Mouse (Mus musculus): Measurements from ENCODE around the gene Arf6. TPM values are rescaled to one million over a fixed set of nuclear protein-coding genes. Genes with fewer than 3 reads are reported as not detected.

The Arf6 gene
- polyA plus RNA-seq, 1 experiment = 78.0 TPM

GRCm38 (mm10) chr12:69363899-69364762, 7.8 kb upstream of the Arf6 start:
- peak overlapping the region; percentile 57 for H3K27ac ChIP-seq (ENCODE audit: insufficient read depth, low read length)
- peak; percentile 59 for TF ChIP-seq EP300 (IDR thresholded peaks at IDR 0.05; ENCODE audit: insufficient read depth, low read depth, low read length)
- no peak for TF ChIP-seq CTCF (IDR thresholded peaks at IDR 0.05; ENCODE audit: low read depth, low read length)
- TF ChIP-seq POLR2A (IDR thresholded peaks at IDR 0.05; ENCODE audit: insufficient read depth, low read length) = peak; percentile 70

GRCm38 (mm10) chr12:69365757-69366156, 6.2 kb upstream of the Arf6 start:
- Histone ChIP-seq H3K9me3 (replicated peaks; ENCODE audit: control insufficient read depth, insufficient read depth, low read length, poor library complexity, severe bottlenecking) (no peaks in the 10 kb centered on the region), H3K36me3 (ENCODE audit: control insufficient read depth, insufficient read depth, low read length, poor library complexity, severe bottlenecking) (no peaks in the 10 kb centered on the region), H3K9ac (ENCODE audit: low read depth, poor library complexity, severe bottlenecking) (no peak overlapping the region), H3K27me3 (ENCODE audit: control insufficient read depth, insufficient read depth, low read length, poor library complexity, severe bottlenecking) (no peaks in the 10 kb centered on the region), H3K4me1 (ENCODE audit: control insufficient read depth, insufficient read depth, low read length) (no peaks in the 10 kb centered on the region), H3K4me3 (ENCODE audit: low read depth, low read length) (no peak overlapping the region), H3K27ac (ENCODE audit: insufficient read depth, low read length) (no peak overlapping the region)
- TF ChIP-seq CTCF (IDR thresholded peaks at IDR 0.05; ENCODE audit: low read depth, low read length) = no peak
- no peak for TF ChIP-seq EP300 (IDR thresholded peaks at IDR 0.05; ENCODE audit: insufficient read depth, low read depth, low read length)
- no peak for TF ChIP-seq POLR2A (IDR thresholded peaks at IDR 0.05; ENCODE audit: insufficient read depth, low read length)

More at GRCm38 (mm10) chr12:69363899-69364762, 7.8 kb upstream of the Arf6 start:
- no peaks in the 10 kb centered on the region for H3K27me3 ChIP-seq (ENCODE audit: control insufficient read depth, insufficient read depth, low read length, poor library complexity, severe bottlenecking)
- H3K9me3 ChIP-seq (replicated peaks; ENCODE audit: control insufficient read depth, insufficient read depth, low read length, poor library complexity, severe bottlenecking) = no peaks in the 10 kb centered on the region
- H3K4me1 ChIP-seq (ENCODE audit: control insufficient read depth, insufficient read depth, low read length) = no peaks in the 10 kb centered on the region
- no peaks in the 10 kb centered on the region for H3K36me3 ChIP-seq (ENCODE audit: control insufficient read depth, insufficient read depth, low read length, poor library complexity, severe bottlenecking)
- peak overlapping the region; percentile 86 for H3K9ac ChIP-seq (ENCODE audit: low read depth, poor library complexity, severe bottlenecking)
- peak overlapping the region; percentile 79 for H3K4me3 ChIP-seq (ENCODE audit: low read depth, low read length)

DNA sequence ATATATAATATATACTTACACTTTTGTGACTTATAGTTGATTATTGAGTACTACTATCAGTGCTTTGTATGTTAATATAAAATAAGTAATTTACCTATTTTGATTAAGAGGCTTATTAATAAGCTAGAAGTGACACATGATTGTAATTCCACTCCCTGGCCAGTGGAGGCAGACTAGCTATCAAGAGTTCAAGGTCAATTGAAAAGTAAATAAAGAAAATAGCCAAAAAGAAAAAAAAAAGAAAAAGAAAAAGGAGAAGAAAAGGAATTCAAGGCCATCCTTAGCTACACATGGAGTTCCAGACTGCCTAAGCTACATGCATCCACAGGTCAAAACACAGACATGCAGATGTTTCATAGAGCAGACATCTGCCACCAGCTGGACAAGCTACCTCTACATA, 5.5 kb upstream of the Arf6 start:
- H3K9ac ChIP-seq (ENCODE audit: low read depth, poor library complexity, severe bottlenecking) = no peak overlapping the region
- TF ChIP-seq POLR2A (IDR thresholded peaks at IDR 0.05; ENCODE audit: insufficient read depth, low read length) = no peak
- TF ChIP-seq EP300 (IDR thresholded peaks at IDR 0.05; ENCODE audit: insufficient read depth, low read depth, low read length) = no peak
- TF ChIP-seq CTCF (IDR thresholded peaks at IDR 0.05; ENCODE audit: low read depth, low read length) = no peak
- no peaks in the 10 kb centered on the region for H3K36me3 ChIP-seq (ENCODE audit: control insufficient read depth, insufficient read depth, low read length, poor library complexity, severe bottlenecking)
- no peaks in the 10 kb centered on the region for H3K4me1 ChIP-seq (ENCODE audit: control insufficient read depth, insufficient read depth, low read length)
- H3K27me3 ChIP-seq (ENCODE audit: control insufficient read depth, insufficient read depth, low read length, poor library complexity, severe bottlenecking) = no peaks in the 10 kb centered on the region
- no peak overlapping the region for H3K4me3 ChIP-seq (ENCODE audit: low read depth, low read length)
- H3K27ac ChIP-seq (ENCODE audit: insufficient read depth, low read length) = no peak overlapping the region
- no peaks in the 10 kb centered on the region for H3K9me3 ChIP-seq (replicated peaks; ENCODE audit: control insufficient read depth, insufficient read depth, low read length, poor library complexity, severe bottlenecking)

DNA sequence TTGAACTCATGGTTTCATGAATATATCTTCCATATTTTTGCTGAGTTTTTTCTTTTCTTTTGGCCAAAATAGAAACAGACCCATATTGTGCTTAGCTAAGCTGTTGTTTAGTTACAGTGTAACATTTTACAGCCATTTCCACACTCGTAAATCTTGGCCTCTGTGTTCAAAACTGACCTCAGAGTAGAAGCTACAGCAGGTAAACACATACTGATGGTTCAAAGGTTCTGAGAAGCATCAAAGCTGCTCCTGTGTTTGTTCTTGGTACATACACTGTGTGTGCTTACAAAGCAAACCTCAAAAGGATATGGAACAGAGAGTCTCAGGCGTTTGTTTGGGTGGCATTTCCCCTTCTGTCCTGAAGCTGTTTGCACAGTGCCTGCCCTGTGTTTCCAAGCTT, 4.4 kb upstream of the Arf6 start:
- Histone ChIP-seq H3K9me3 (replicated peaks; ENCODE audit: control insufficient read depth, insufficient read depth, low read length, poor library complexity, severe bottlenecking) (no peaks in the 10 kb centered on the region), H3K36me3 (ENCODE audit: control insufficient read depth, insufficient read depth, low read length, poor library complexity, severe bottlenecking) (no peaks in the 10 kb centered on the region), H3K9ac (ENCODE audit: low read depth, poor library complexity, severe bottlenecking) (no peak overlapping the region), H3K27me3 (ENCODE audit: control insufficient read depth, insufficient read depth, low read length, poor library complexity, severe bottlenecking) (no peaks in the 10 kb centered on the region), H3K27ac (ENCODE audit: insufficient read depth, low read length) (no peak overlapping the region), H3K4me1 (ENCODE audit: control insufficient read depth, insufficient read depth, low read length) (no peaks in the 10 kb centered on the region), H3K4me3 (ENCODE audit: low read depth, low read length) (no peak overlapping the region)
- TF ChIP-seq POLR2A (IDR thresholded peaks at IDR 0.05; ENCODE audit: insufficient read depth, low read length) (no peak), CTCF (IDR thresholded peaks at IDR 0.05; ENCODE audit: low read depth, low read length) (no peak), EP300 (IDR thresholded peaks at IDR 0.05; ENCODE audit: insufficient read depth, low read depth, low read length) (no peak)

GRCm38 (mm10) chr12:69370936-69371335, 1.0 kb upstream of the Arf6 start:
- Histone ChIP-seq H3K9ac (ENCODE audit: low read depth, poor library complexity, severe bottlenecking) (peak overlapping the region; percentile 97), H3K4me1 (ENCODE audit: control insufficient read depth, insufficient read depth, low read length) (no peaks in the 10 kb centered on the region), H3K27me3 (ENCODE audit: control insufficient read depth, insufficient read depth, low read length, poor library complexity, severe bottlenecking) (no peaks in the 10 kb centered on the region), H3K27ac (ENCODE audit: insufficient read depth, low read length) (peak overlapping the region; percentile 90), H3K4me3 (ENCODE audit: low read depth, low read length) (peak overlapping the region; percentile 54), H3K9me3 (replicated peaks; ENCODE audit: control insufficient read depth, insufficient read depth, low read length, poor library complexity, severe bottlenecking) (no peaks in the 10 kb centered on the region), H3K36me3 (ENCODE audit: control insufficient read depth, insufficient read depth, low read length, poor library complexity, severe bottlenecking) (peaks cover 20% of the 10 kb centered on the region)
- TF ChIP-seq EP300 (IDR thresholded peaks at IDR 0.05; ENCODE audit: insufficient read depth, low read depth, low read length) = no peak
- TF ChIP-seq POLR2A (IDR thresholded peaks at IDR 0.05; ENCODE audit: insufficient read depth, low read length) = no peak
- TF ChIP-seq CTCF (IDR thresholded peaks at IDR 0.05; ENCODE audit: low read depth, low read length) = no peak

DNA sequence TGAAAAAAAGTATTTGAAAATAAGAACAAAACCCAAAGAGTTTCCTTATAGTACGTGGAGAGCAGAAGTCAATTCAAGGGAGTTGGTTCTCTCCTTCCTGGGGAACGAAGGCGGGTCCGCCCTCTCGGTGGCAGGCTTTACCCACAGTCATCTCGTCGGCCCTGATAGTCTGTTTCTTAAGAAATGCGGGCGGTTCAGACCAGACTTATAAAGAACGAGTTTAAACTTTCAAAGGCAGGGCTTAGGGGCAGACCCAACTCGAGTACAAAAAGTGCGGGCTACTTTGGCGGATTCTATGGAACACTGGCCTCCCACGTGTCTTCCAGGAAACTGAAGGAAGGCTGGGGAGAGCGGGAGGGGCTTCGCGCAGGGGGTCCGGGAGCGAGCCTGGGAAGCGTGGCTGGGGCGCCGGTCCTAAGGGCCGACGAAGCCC, 513 bp upstream of the Arf6 start:
- TF ChIP-seq EP300 (IDR thresholded peaks at IDR 0.05; ENCODE audit: insufficient read depth, low read depth, low read length) = no peak
- no peak for TF ChIP-seq CTCF (IDR thresholded peaks at IDR 0.05; ENCODE audit: low read depth, low read length)
- TF ChIP-seq POLR2A (IDR thresholded peaks at IDR 0.05; ENCODE audit: insufficient read depth, low read length) = no peak
- Histone ChIP-seq H3K36me3 (ENCODE audit: control insufficient read depth, insufficient read depth, low read length, poor library complexity, severe bottlenecking) (peaks cover 23% of the 10 kb centered on the region), H3K9ac (ENCODE audit: low read depth, poor library complexity, severe bottlenecking) (peak overlapping the region; percentile 97), H3K4me1 (ENCODE audit: control insufficient read depth, insufficient read depth, low read length) (no peaks in the 10 kb centered on the region), H3K27ac (ENCODE audit: insufficient read depth, low read length) (peak overlapping the region; percentile 85), H3K27me3 (ENCODE audit: control insufficient read depth, insufficient read depth, low read length, poor library complexity, severe bottlenecking) (no peaks in the 10 kb centered on the region), H3K4me3 (ENCODE audit: low read depth, low read length) (peak overlapping the region; percentile 54), H3K9me3 (replicated peaks; ENCODE audit: control insufficient read depth, insufficient read depth, low read length, poor library complexity, severe bottlenecking) (no peaks in the 10 kb centered on the region)

Measured in ES-Bruce4 (cell line).